Mouse (Mus musculus): ENCODE results near the gene Rprml.
A peak's percentile ranks its signal among the peaks of the same experiment; 100 is the strongest.

Gene Rprml

GRCm38 (mm10) chr11:103665695-103666094 is 16.3 kb downstream of the Rprml start:
- no peak for DNase-seq

GRCm38 (mm10) chr11:103666181-103666906 is 17.0 kb downstream of the Rprml start:
- DNase-seq = no peak

- DNase-seq = no peak
Observed at GRCm38 (mm10) chr11:103666907-103667426, 17.6 kb downstream of the Rprml start.

GRCm38 (mm10) chr11:103675556-103675955 is 26.2 kb downstream of the Rprml start:
- DNase-seq = peak; percentile 50

GRCm38 (mm10) chr11:103677042-103677441 is 27.7 kb downstream of the Rprml start:
- DNase-seq = peak; percentile 55

- no peak for DNase-seq
Observed at GRCm38 (mm10) chr11:103683667-103684334, 34.4 kb downstream of the Rprml start.

DNA sequence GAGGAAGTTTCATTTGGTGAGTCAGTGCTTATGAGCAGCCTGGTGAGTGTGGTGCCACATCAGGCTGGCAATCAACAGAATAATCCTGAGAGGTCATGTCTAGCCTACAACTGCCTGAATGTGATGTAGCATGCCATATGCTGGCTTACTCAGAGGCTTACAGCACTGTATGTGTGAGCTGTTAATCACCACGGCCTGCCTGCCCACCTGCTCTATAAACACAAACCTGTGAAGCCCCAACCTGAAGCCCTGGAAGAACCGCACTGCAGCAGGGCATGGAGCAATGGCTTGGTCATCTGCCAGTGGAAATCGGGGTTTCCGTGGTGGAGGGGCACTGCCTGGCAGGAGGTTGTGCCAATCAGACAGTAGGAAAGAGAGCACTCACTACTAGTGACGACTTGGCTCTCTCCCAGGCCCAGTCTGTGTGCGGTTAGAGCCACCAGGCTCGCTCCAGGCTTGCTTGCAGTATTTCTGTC is 35.9 kb downstream of the Rprml start:
- no peak for DNase-seq

GRCm38 (mm10) chr11:103686706-103687105 is 37.3 kb downstream of the Rprml start:
- DNase-seq = no peak

GRCm38 (mm10) chr11:103688271-103688979 is 39.1 kb downstream of the Rprml start:
- no peak for DNase-seq

DNA sequence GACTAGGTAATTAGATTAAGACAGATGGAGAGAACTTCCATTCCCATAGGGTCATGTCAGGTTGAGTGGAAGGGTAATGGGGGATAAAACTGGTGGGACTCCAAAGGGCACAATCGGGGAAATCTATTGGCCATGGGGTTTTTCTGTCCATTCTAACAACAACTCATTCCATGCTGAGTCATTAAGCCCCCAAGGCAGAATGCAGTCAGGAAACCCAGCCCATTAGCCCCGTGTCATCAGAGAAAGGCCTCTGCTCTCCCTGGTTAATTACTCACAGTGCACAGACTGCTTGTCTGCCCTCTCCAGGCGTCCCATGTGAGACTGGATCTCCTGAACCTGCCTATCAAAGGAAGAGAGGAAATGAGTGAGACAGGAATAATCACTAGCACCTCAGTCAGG is 39.6 kb downstream of the Rprml start:
- DNase-seq = no peak

DNA sequence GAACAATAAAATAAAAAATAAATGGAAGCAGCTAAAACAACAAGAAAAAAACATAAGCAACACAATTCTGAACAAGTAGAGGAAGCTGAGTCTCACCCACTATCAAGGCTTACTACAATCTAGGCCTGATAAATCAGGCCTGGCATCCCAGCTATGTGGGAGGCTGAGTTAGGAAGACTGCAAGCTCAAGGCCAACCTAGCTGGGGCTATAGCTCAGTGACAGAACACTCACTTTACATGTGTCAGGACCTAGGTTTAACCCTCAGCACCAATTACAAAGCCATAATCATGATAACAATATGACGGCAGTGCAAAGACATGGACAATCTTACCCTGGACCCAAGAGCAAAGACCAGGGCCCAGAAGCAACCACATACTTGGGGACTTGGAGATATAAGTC is 41.7 kb downstream of the Rprml start:
- DNase-seq = no peak

- DNase-seq = no peak
Observed at GRCm38 (mm10) chr11:103693241-103693640, 43.9 kb downstream of the Rprml start.

- peak; percentile 76 for DNase-seq
Observed at GRCm38 (mm10) chr11:103696851-103697564, 47.6 kb downstream of the Rprml start.

- DNase-seq = peak; percentile 92
Observed at GRCm38 (mm10) chr11:103697565-103698176, 48.3 kb downstream of the Rprml start, which contains the start of gene Gosr2. Gene Gosr2 (minus strand): TSS chr11:103697898.

- DNase-seq = no peak
Observed at GRCm38 (mm10) chr11:103698226-103698625, 48.9 kb downstream of the Rprml start.

Measured in thymus, postnatal 14 days (tissue).